Mouse (Mus musculus): ENCODE measurements around the gene Brinp1.

The Brinp1 gene

GRCm38 (mm10) chr4:68954322-68954901 is at the start of gene Brinp1:
TSS of gene Brinp1 (minus strand) at chr4:68954397.
- no peak for DNase-seq (ENCODE audit: low spot score)

GRCm38 (mm10) chr4:68957265-68957664 is 3.1 kb upstream of the Brinp1 start:
- no peak for DNase-seq (ENCODE audit: low spot score)

- DNase-seq (ENCODE audit: low spot score): peak; percentile 76
These were observed 1.4 kb upstream of the Brinp1 start for GRCm38 (mm10) chr4:68955621-68956020.

GRCm38 (mm10) chr4:68953667-68954321 is 403 bp downstream of the Brinp1 start:
- DNase-seq (ENCODE audit: low spot score): no peak

GRCm38 (mm10) chr4:68953131-68953551 is 1.1 kb downstream of the Brinp1 start:
- no peak for DNase-seq (ENCODE audit: low spot score)

- peak; percentile 8 for DNase-seq (ENCODE audit: low spot score)
These were observed 3.6 kb downstream of the Brinp1 start for GRCm38 (mm10) chr4:68950556-68950955.

GRCm38 (mm10) chr4:68942938-68943337 is 11.3 kb downstream of the Brinp1 start:
- no peak for DNase-seq (ENCODE audit: low spot score)

GRCm38 (mm10) chr4:68930022-68930421 is 24.2 kb downstream of the Brinp1 start:
- no peak for DNase-seq (ENCODE audit: low spot score)

GRCm38 (mm10) chr4:68926091-68926490 is 28.1 kb downstream of the Brinp1 start:
- no peak for DNase-seq (ENCODE audit: low spot score)

GRCm38 (mm10) chr4:68922944-68923343 is 31.3 kb downstream of the Brinp1 start:
- DNase-seq (ENCODE audit: low spot score): no peak

GRCm38 (mm10) chr4:68922504-68922903 is 31.7 kb downstream of the Brinp1 start:
- DNase-seq (ENCODE audit: low spot score): no peak

GRCm38 (mm10) chr4:68920127-68920526 is 34.1 kb downstream of the Brinp1 start:
- no peak for DNase-seq (ENCODE audit: low spot score)

- DNase-seq (ENCODE audit: low spot score): no peak
These were observed 43.3 kb downstream of the Brinp1 start for GRCm38 (mm10) chr4:68910942-68911341.

- DNase-seq (ENCODE audit: low spot score): no peak
These were observed 47.6 kb downstream of the Brinp1 start for GRCm38 (mm10) chr4:68906417-68907210.

GRCm38 (mm10) chr4:68890526-68890925 is 63.7 kb downstream of the Brinp1 start:
- DNase-seq (ENCODE audit: low spot score): no peak

- DNase-seq (ENCODE audit: low spot score): no peak
These were observed 67.9 kb downstream of the Brinp1 start for GRCm38 (mm10) chr4:68886276-68886675.

GRCm38 (mm10) chr4:68872028-68872427 is 82.2 kb downstream of the Brinp1 start:
- no peak for DNase-seq (ENCODE audit: low spot score)

GRCm38 (mm10) chr4:68865135-68865767 is 88.9 kb downstream of the Brinp1 start:
- DNase-seq (ENCODE audit: low spot score): no peak

GRCm38 (mm10) chr4:68864668-68865067 is 89.5 kb downstream of the Brinp1 start:
- DNase-seq (ENCODE audit: low spot score): no peak

- no peak for DNase-seq (ENCODE audit: low spot score)
These were observed 97.3 kb downstream of the Brinp1 start for GRCm38 (mm10) chr4:68856868-68857267.

GRCm38 (mm10) chr4:68849671-68850070 is 104.5 kb downstream of the Brinp1 start:
- no peak for DNase-seq (ENCODE audit: low spot score)

GRCm38 (mm10) chr4:68846976-68847375 is 107.2 kb downstream of the Brinp1 start:
- no peak for DNase-seq (ENCODE audit: low spot score)

GRCm38 (mm10) chr4:68845964-68846363 is 108.2 kb downstream of the Brinp1 start:
- peak; percentile 15 for DNase-seq (ENCODE audit: low spot score)
